Mouse (Mus musculus) thymus, postnatal 36 days (tissue): ENCODE measurements around the gene Ift81.
"Not testable (repeated sequence)": the region's sequence is repeated elsewhere in the genome, so short reads cannot be mapped to it uniquely, and the experiment has no call there.

Source experiments
- DNase-seq, 2 experiments: peaks; one replicate each; pipeline ENCODE4 v3.0.0; 2022; ENCODE audit warnings: mixed read lengths in 2 of 2

Ift81 gene

GRCm38 (mm10) chr5:122613908-122614732 is at the start of gene Ift81:
Gene Ift81, minus strand, starts transcription at chr5:122614518.
- peak; percentile 95 to 97 for DNase-seq

DNA sequence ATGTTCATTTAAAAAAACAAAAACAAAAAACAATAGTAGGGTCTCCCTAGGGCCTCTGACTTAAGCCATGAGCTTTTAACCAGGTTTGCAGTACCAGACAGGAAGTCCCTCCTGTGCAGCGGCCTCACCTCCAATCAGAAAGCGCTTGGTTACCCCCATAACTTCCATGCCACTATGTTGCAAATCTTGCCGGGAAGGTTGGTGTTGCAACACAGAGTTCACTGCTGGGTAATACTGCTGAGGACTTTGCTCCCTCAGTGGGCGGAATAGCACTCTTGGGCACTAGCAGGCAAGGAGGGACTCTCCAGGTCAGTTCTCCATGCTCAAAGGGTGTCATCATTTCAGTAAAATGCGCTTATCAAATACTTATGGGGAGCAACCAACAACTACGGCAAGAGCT is 48.2 kb upstream of the Ift81 start:
- DNase-seq: no peak

DNA sequence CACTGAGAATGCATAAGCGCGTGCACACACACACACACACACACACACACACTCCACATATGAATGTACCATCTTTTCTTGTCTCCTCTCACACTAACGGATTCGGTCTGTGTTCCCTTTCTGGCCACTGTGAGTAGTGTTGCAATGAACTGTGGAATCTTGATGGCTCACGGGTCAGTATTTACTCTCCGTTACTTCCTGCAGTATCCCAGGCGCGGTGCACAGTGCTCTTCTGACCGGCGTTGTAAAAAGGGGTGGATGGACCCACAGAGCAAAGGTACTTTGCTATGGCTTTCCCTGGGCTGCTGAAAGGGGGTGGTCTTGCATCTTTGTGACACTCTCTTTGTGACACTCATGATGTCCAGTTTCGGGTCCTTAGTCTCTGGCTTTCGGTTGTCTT is 42.5 kb upstream of the Ift81 start:
- DNase-seq: no peak

DNA sequence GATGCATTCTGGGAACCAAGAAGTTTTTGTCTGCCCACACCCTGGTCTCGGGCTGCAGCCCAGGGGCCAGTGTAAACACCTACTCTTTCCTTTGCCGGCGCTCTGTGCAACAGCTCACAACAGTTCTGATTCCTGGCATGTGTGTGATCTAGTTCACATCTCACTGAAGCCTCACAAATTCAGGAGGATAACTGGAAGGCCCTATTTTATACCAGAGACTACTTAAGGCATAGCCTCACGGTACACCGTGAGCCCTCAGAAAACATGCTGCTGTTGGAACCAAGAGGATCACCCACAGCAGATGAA is 39.9 kb upstream of the Ift81 start:
- no peak for DNase-seq

GRCm38 (mm10) chr5:122653446-122654267 is 39.3 kb upstream of the Ift81 start:
- DNase-seq: no peak

- peak; percentile 22 to 39 for DNase-seq
These were observed 38.8 kb upstream of the Ift81 start for GRCm38 (mm10) chr5:122653112-122653445.

- DNase-seq: peak in 1 of 2 experiments; percentile 10
These were observed 38.2 kb upstream of the Ift81 start for GRCm38 (mm10) chr5:122652506-122652905.

GRCm38 (mm10) chr5:122650100-122650499 is 35.8 kb upstream of the Ift81 start:
- DNase-seq: peak; percentile 39 to 52

DNA sequence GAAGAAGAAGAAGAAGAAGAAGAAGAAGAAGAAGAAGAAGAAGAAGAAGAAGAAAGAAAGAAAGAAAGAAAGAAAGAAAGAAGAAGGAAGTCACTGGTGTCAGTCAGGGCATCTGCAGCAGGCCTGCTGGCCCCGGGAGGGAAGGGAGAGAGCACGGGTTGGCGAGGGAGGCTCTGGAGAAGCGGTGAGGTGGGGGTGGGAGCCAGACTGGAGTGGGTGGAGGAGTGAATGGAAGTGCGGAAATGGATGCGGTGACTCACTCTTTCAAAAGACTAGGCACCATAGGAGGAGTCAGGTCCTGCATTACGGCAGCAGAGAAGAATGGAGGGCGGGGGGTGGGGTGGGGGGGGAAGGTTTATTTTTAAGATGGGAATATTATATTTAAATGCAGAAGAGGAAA is 34.9 kb upstream of the Ift81 start:
- no peak for DNase-seq

DNA sequence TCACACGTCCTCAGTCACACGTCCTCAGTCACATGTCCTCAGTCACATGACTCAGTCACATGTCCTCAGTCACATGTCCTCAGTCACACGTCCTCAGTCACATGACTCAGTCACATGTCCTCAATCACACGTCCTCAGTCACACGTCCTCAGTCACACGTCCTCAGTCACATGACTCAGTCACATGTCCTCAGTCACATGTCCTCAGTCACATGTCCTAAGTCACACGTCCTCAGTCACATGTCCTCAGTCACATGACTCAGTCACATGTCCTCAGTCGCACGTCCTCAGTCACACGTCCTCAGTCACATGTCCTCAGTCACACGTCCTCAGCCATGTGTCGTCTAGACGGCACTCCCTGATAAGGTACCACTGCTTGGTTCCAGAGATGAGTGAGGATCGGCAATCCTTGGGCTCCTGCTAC is 33.6 kb upstream of the Ift81 start:
- DNase-seq: not testable (repeated sequence)

DNA sequence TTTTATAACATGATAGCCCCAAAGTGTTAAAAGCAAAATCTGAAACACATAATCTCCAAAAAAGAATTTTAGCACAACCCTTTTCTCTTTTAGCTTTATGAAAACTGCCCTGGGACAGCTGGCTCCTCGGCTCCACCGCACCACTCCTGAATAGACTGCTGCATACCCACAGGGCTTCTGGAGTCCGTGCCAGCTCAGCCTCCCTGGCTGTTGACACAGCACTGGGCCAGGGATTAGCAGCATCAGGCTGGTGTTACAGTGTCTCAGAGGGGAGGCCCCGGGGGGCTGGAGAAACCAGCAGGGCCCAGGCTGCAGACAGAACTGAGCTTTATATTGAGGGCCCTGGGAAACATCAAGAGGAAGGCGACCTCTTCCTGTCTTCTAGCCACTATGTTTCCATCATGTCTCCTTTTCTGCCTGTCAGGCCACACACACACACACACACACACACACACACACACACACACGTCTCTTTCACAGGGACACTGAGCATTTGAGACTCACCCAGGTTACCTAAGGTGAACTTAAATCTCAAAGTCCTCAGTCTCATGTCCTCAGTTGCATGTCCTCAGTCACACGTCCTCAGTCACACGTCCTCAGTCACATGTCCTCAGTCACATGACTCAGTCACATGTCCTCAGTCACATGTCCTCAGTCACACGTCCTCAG is 33.1 kb upstream of the Ift81 start:
- DNase-seq: no peak

DNA sequence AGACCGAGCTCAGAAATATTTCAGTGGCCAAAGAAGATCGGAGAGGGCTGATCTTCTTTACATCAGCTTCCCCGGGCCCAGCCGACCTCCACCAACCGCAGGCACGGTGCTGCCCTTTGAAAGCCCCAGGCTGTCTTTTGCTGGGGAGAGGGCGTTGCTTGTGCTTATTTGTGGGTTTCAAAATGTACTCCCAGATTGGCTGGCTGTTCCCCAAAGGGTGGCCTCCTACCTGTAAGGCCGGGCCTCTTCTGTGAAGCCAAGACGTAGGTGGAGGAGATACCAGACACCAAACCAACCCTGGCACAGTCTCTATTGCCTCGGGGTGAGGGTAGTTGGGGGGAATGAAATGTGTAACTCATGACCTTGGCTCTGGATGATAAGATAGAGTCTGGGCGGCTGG is 31.7 kb upstream of the Ift81 start:
- DNase-seq: peak in 1 of 2 experiments; percentile 28

- no peak for DNase-seq
These were observed 31.0 kb upstream of the Ift81 start for GRCm38 (mm10) chr5:122645290-122645689.

DNA sequence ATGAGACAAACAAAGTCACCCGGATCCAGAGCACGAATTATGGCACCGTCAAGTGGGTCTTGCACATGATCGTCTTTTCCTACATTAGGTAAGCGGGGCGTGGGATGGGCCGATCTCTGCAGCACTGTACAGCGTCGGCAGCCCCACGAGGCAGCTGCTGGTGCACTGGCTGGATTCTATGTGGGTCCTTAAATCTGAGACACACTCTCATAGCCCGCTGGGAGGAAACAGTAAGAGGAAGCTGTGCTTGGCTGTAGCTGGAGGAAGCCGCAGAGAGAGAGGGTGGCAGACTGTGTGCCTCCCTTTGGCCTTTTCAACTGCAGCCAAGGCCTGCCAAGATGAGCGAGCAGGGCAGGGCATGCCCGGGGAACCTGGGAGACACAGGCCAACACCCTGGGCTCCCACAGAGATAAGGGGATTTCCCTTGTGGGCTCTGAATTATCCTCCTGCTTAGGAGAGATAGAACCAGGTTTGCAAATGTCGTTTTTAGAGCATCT is 29.8 kb upstream of the Ift81 start:
- peak; percentile 31 to 45 for DNase-seq

- no peak for DNase-seq
These were observed 29.4 kb upstream of the Ift81 start, which contains the start of gene P2rx7 for GRCm38 (mm10) chr5:122643701-122644100. Gene P2rx7, plus strand, starts transcription at chr5:122643911.

DNA sequence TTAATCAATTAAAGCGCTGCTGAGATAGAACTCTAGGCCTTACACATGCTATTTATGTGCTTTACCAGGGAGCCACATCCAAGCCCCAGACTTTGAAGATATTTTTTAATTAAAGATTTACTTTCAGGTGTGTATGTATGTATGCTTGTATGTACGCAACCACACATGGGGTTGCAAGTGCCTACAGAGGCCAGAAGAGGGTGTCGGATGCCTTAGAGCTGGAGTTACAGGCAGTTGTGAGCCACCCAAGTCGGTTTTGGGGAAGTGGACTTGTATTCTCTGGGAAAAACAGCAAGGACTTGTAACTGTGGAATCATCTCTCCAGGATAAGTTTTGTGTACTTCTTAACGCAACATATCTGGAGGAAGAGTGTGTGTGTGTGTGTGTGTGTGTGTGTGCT is 25.7 kb upstream of the Ift81 start:
- no peak for DNase-seq

DNA sequence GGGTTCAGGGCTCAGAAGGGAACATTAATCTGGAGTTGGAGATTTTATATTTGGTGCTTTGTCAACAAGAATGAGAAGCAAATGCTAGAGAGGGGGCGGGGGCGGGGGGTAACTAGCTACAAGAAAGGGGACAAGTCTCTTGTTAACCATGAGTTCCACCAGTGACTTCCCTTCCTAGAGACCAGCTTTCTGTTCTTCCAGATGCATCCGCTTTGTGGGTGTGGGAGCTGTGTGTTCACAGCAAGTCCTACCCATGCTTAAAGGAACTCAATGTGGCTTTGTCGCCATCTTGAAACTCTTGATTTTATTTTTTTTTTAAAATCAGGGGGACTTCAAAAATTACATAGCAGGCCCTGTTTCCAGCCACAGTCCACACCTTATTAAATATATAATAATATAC is 25.2 kb upstream of the Ift81 start:
- DNase-seq: no peak

GRCm38 (mm10) chr5:122638296-122638695 is 24.0 kb upstream of the Ift81 start:
- DNase-seq: no peak

- no peak for DNase-seq
These were observed 22.6 kb upstream of the Ift81 start for GRCm38 (mm10) chr5:122636958-122637357.

GRCm38 (mm10) chr5:122636308-122636707 is 22.0 kb upstream of the Ift81 start:
- DNase-seq: no peak

DNA sequence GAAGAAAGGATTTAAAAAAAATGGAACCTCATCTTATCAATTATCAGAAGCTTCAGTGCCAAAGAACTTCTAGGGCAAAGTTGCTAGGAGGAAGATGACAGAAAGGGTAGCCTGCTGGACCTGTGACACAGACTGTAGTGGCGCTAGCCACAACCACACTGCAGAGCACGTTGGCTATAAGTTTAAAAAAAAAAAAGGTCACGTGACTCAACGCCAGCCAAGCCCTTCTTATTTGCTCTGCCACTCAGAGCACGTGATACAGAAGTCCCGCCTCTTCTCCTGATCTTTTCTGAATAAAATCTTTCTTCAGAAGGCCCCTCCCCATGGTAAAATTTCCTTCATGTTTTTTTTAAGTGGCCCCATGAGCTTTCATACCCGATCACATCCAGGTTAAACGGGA is 20.9 kb upstream of the Ift81 start:
- no peak for DNase-seq

- DNase-seq: peak; percentile 77 to 83
These were observed 12.9 kb upstream of the Ift81 start for GRCm38 (mm10) chr5:122627243-122627642.

- no peak for DNase-seq
These were observed 11.4 kb upstream of the Ift81 start for GRCm38 (mm10) chr5:122625565-122626252.
